Mouse (Mus musculus): Measurements from ENCODE around the gene Capn9. TPM values are rescaled to one million over a fixed set of nuclear protein-coding genes. Genes with fewer than 3 reads are reported as not detected.

Capn9 gene
- 1.6 and 1.7 TPM in 2 replicates for polyA plus RNA-seq (2015; fragmentation: Nextera tagmentation; extraction: Ambion mirVana)

DNA sequence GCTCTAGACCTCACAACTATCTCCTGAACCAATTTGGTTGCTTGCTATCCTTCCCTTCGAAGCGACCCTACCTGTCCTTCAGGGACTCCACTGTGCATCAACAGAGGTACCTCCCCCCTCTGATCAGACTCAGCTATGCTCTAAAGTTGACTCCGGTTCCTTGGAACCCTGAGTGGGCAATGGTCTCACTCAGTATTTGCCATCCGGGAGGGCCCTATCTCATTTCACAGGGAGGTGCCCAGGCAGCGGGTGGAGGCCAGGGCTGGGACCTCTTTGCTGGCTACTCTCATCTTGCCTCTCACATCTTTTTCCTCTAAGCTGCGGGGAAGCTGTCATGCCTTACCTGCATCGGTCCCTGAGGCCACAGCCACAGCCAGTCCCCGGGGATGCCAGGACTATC, at the start of gene Capn9:
Capn9 (plus strand) TSS at position 301 of the 400 bp plus-strand sequence.
- Histone ChIP-seq H3K27me3 (replicated peaks) (no peaks in the 10 kb centered on the region), H3K27ac (0 out of 2 replicates have a peak within 1 kb of the TSS, but pooled peaks have one; percentile 27), H3K4me2 (replicated peaks) (no peak within 1 kb of the TSS), H3K36me3 (no peaks in the 10 kb centered on the region), H3K4me1 (replicated peaks) (peaks cover 13% of the 10 kb centered on the region; the same call in 1 of the 2 replicates), H3K9me3 (no peaks in the 10 kb centered on the region), H3K9ac (no peak within 1 kb of the TSS), H3K4me3 (replicated peaks) (no peak within 1 kb of the TSS)
- no peak for ATAC-seq
- 84% methylated on average over 8 of the region's 8 CpGs for WGBS

DNA sequence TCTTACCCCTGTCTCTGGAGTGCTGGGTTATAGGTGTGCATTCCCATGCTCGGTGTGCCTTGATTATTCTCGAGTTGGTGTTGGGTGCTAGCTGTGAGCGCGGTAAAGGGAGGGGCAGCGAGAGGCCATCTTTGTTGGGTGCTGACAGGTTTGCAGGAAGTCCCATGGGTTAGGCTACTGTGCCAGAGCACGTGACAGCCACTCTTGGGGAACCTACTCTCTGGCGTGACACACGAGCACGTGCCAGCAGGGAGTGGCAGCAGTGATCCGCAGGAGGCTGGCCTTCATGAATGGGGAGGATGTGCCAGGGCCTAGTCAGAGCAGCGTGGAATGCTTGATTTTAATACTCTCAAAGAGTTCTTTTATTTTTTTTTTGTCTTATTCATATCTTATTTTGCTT, 49.6 kb upstream of the Capn9 start:
- Histone ChIP-seq H3K4me3 (replicated peaks) (no peak overlapping the region), H3K27ac (no peak overlapping the region), H3K9me3 (no peaks in the 10 kb centered on the region), H3K36me3 (peaks cover 34% of the 10 kb centered on the region), H3K4me2 (replicated peaks) (no peak overlapping the region), H3K27me3 (replicated peaks) (no peaks in the 10 kb centered on the region), H3K4me1 (replicated peaks) (peaks cover 9% of the 10 kb centered on the region; the same call in 1 of the 2 replicates), H3K9ac (no peak overlapping the region)
- no peak for ATAC-seq
- WGBS: 94% methylated on average over 11 of the region's 11 CpGs

DNA sequence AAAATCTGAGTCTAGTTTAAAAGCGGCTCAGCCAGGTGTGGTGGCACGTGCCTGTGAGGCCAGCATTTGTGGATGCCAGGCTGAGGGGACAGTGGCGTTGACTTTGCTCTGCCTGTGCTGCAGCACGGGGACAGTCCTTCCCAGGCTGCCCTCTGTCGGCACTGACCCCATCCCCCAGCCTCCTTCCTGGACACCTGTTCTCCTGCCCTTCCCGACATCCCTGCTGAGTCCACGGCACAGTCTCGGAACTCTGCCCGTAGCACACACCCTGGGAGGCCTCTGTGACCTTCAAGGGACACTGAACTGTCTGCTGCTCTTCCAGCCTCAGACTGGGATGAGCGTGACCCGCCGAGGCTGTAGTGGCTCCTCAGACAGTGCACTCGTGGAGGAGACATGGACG, 45.8 kb upstream of the Capn9 start:
- H3K4me3 ChIP-seq (replicated peaks): no peak overlapping the region
- H3K36me3 ChIP-seq: peaks cover 50% of the 10 kb centered on the region
- WGBS: 88% methylated on average over 14 of the region's 14 CpGs
- no peak overlapping the region for H3K9ac ChIP-seq
- H3K9me3 ChIP-seq: no peaks in the 10 kb centered on the region
- H3K4me2 ChIP-seq (replicated peaks): no peak overlapping the region
- ATAC-seq: no peak
- no peaks in the 10 kb centered on the region for H3K4me1 ChIP-seq (replicated peaks)
- H3K27ac ChIP-seq: no peak overlapping the region
- no peaks in the 10 kb centered on the region for H3K27me3 ChIP-seq (replicated peaks)

DNA sequence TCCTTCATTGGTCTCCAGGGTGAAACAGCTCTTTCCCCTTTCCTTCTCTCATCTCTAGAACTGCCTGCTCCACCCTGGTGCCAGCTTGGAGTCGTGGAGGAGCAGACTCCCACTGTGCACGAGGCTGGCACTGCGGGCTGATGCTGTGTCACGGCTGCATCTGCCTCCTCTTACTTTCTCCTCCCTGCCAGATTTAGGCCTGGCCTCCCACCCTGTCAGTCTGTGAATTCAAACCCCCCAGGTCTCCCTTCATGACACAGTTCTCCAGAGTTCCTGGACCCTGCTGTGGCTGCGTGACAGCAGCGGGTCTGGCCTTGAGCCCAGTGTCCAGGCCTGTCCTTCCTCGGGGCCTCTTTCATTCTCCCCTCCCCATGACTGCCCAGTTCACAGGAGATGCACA, 45.4 kb upstream of the Capn9 start:
- no peak for ATAC-seq
- no peak overlapping the region for H3K4me2 ChIP-seq (replicated peaks)
- H3K4me1 ChIP-seq (replicated peaks): no peaks in the 10 kb centered on the region
- H3K27ac ChIP-seq: no peak overlapping the region
- H3K36me3 ChIP-seq: peaks cover 50% of the 10 kb centered on the region
- no peaks in the 10 kb centered on the region for H3K27me3 ChIP-seq (replicated peaks)
- WGBS: 94% methylated on average over 7 of the region's 7 CpGs
- no peaks in the 10 kb centered on the region for H3K9me3 ChIP-seq
- H3K9ac ChIP-seq: no peak overlapping the region
- H3K4me3 ChIP-seq (replicated peaks): no peak overlapping the region

DNA sequence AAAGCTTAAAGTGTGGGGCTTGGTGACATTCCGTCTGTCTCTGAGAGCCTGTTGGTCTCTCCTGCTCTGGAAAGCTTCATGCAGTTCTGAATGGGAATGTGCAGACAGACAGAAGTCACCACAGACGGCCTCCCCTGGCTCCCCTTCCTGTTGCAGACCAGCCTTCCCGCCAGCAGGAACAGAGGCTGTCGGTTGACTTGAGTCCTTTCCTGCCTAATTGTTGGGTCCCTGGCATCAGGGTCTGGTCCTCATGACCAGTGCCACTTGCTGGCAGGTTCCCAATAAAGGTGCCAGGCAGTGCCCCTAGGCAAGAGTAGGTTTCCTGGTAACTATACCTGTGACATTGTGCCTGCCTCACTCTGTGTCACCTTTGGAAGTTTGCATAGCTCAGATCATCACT, 44.9 kb upstream of the Capn9 start:
- 88% methylated on average over 4 of the region's 4 CpGs for WGBS
- Histone ChIP-seq H3K9ac (no peak overlapping the region), H3K27ac (no peak overlapping the region), H3K36me3 (peaks cover 45% of the 10 kb centered on the region), H3K4me1 (replicated peaks) (no peaks in the 10 kb centered on the region), H3K4me3 (replicated peaks) (no peak overlapping the region), H3K9me3 (no peaks in the 10 kb centered on the region), H3K27me3 (replicated peaks) (no peaks in the 10 kb centered on the region), H3K4me2 (replicated peaks) (no peak overlapping the region)
- no peak for ATAC-seq

DNA sequence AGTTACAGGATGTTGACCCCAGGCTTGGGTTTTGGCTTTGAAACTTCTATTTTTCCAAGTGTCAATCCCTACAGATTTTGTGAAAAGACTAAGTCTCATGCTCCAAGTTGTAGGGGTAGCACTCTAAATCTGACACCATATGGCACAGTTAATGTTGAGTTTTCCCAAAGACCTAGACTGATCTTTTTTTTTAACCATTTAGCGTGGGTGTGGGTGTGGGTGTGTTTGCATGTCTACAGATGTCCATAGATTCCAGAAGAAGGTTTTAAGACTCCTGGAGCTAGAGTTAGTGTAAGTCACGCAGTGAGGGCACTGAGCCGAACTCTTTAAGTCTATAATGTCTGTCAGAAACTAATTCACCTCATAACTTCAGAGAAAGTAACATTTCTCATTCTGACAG, 43.3 kb upstream of the Capn9 start:
- H3K36me3 ChIP-seq: peaks cover 34% of the 10 kb centered on the region

DNA sequence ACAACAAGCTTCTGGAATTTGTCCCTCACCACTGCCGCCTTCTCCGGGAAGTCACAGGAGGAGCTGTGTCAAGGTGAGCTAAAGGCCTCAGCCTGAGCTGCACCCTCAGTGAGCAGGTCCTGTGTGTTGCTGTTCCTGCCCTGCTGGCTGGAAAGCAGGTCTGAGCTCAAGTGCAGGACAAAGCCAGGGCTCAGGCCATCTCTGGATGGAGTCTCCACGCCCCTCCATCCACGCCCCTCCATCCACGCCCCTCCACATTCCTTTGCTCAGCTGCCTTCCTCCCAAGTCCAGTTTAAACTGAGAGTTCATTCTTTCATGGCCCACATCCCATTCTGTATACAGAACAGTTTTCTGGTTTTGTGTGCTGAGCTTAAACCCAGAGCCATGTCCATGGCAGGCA, 40.5 kb upstream of the Capn9 start:
- H3K9ac ChIP-seq: no peak overlapping the region
- 84% methylated on average over 5 of the region's 5 CpGs for WGBS
- H3K4me2 ChIP-seq (replicated peaks): no peak overlapping the region
- peaks cover 36% of the 10 kb centered on the region for H3K36me3 ChIP-seq
- H3K27ac ChIP-seq: no peak overlapping the region
- no peak overlapping the region for H3K4me3 ChIP-seq (replicated peaks)
- H3K9me3 ChIP-seq: no peaks in the 10 kb centered on the region
- no peaks in the 10 kb centered on the region for H3K27me3 ChIP-seq (replicated peaks)
- no peak for ATAC-seq
- 0 out of 2 replicates have a peak, but pooled peaks cover 2% of the 10 kb centered on the region for H3K4me1 ChIP-seq (replicated peaks)

More for the DNA sequence above, 43.3 kb upstream of the Capn9 start:
- no peak overlapping the region for H3K27ac ChIP-seq
- WGBS: 93% methylated on average over 3 of the region's 3 CpGs
- H3K9ac ChIP-seq: no peak overlapping the region
- no peak for ATAC-seq
- H3K27me3 ChIP-seq (replicated peaks): no peaks in the 10 kb centered on the region
- H3K4me2 ChIP-seq (replicated peaks): no peak overlapping the region
- no peaks in the 10 kb centered on the region for H3K4me1 ChIP-seq (replicated peaks)
- H3K4me3 ChIP-seq (replicated peaks): no peak overlapping the region
- H3K9me3 ChIP-seq: no peaks in the 10 kb centered on the region

DNA sequence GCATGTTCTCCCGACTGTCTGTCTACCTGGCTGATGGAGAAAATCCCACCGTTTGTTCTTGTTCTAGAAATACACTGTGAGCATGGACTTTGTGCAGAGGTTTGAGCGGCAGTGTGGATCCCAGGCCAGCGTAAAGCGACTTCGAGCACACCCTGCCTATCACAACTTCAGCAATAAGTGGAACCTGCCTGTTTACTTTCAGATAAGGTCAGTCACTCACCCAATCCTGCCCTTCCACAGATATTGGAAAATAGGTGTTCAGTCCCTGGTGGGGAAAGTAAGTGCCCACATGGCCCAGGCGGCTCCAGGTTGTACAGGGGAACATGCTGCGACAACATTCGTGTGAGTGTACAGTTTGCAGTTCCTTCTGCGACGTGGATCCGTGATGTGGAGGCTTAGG, 35.0 kb upstream of the Capn9 start:
- Histone ChIP-seq H3K27me3 (replicated peaks) (no peaks in the 10 kb centered on the region), H3K36me3 (peaks cover 47% of the 10 kb centered on the region), H3K27ac (no peak overlapping the region), H3K4me2 (replicated peaks) (no peak overlapping the region; the same call in 1 of the 2 replicates), H3K9me3 (no peaks in the 10 kb centered on the region), H3K4me1 (replicated peaks) (0 out of 2 replicates have a peak, but pooled peaks cover 3% of the 10 kb centered on the region), H3K4me3 (replicated peaks) (no peak overlapping the region), H3K9ac (no peak overlapping the region)
- WGBS: 74% methylated on average over 12 of the region's 12 CpGs
- peak; percentile 91 for ATAC-seq

DNA sequence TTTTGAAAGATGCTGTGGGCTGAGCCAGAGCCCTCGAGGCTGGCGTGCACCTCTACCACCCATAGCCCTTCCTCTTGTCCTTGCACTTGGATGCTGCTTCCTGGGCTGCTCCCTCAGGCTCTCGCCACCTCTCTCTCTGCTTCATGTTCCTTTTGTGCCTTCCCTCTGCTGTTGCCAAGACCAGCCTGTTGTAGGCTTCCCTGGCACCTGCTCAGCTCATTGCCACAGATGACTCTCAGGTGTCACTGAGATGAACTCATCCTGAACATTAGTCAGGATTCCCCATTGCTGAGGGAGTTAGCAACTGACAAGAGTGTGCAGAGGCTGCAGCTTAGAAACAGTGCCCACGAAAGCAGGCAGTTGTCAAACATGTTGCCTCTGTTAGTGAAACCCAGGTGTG, 33.9 kb upstream of the Capn9 start:
- H3K4me1 ChIP-seq (replicated peaks): 0 out of 2 replicates have a peak, but pooled peaks cover 3% of the 10 kb centered on the region
- H3K9me3 ChIP-seq: no peaks in the 10 kb centered on the region
- H3K9ac ChIP-seq: no peak overlapping the region
- peaks cover 50% of the 10 kb centered on the region for H3K36me3 ChIP-seq
- no peak overlapping the region for H3K4me2 ChIP-seq (replicated peaks)
- 93% methylated on average over 4 of the region's 4 CpGs for WGBS
- no peak for ATAC-seq
- H3K27ac ChIP-seq: no peak overlapping the region
- H3K27me3 ChIP-seq (replicated peaks): no peaks in the 10 kb centered on the region
- no peak overlapping the region for H3K4me3 ChIP-seq (replicated peaks)

DNA sequence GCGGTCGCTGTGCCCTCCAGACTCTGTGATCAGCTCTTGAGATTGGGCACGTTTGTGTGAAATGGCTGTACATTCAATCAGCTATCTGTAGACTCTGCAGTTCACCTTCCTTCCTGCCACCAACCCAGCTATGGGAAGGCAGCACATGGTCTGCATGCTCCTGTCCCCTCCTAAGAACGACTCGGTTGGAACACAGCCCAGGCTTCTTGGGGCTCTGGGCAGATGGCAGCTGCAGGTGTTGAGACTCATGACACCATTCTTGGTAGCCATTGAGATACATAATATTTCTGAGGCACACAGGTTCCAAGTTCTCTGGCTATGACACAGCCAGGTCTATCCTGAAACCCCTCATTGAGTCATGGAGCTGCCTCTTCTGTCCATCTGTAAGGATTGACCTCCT, 32.6 kb upstream of the Capn9 start:
- no peak overlapping the region for H3K27ac ChIP-seq
- peaks cover 50% of the 10 kb centered on the region for H3K36me3 ChIP-seq
- WGBS: 97% methylated on average over 5 of the region's 5 CpGs
- no peaks in the 10 kb centered on the region for H3K27me3 ChIP-seq (replicated peaks)
- H3K4me2 ChIP-seq (replicated peaks): no peak overlapping the region
- no peak overlapping the region for H3K9ac ChIP-seq
- ATAC-seq: no peak
- no peaks in the 10 kb centered on the region for H3K9me3 ChIP-seq
- H3K4me1 ChIP-seq (replicated peaks): 0 out of 2 replicates have a peak, but pooled peaks cover 3% of the 10 kb centered on the region
- no peak overlapping the region for H3K4me3 ChIP-seq (replicated peaks)

DNA sequence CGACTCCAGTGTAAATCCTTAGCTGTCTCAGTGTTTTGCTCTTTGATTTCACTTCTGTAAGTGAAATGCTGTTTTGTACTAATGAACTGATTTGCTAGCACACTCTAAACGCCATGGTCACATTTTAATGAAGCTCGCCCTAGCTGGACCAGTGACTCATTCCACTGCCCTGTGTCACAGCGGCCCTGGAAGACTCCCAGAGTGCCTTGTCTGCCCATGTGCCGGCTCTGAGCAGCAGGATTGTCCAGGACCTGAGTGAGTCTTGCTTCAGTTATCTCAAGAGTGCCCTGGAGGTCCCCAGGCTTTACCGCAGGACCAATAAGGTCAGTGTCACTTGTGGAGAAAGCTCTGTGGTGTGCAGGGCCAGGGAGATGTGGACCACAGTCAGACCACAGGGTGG, 29.5 kb upstream of the Capn9 start:
- ATAC-seq: no peak
- Histone ChIP-seq H3K4me2 (replicated peaks) (no peak overlapping the region), H3K9ac (no peak overlapping the region), H3K27ac (no peak overlapping the region), H3K4me1 (replicated peaks) (no peaks in the 10 kb centered on the region), H3K27me3 (replicated peaks) (no peaks in the 10 kb centered on the region), H3K4me3 (replicated peaks) (no peak overlapping the region), H3K9me3 (no peaks in the 10 kb centered on the region), H3K36me3 (peaks cover 51% of the 10 kb centered on the region)
- WGBS: 94% methylated on average over 6 of the region's 6 CpGs

DNA sequence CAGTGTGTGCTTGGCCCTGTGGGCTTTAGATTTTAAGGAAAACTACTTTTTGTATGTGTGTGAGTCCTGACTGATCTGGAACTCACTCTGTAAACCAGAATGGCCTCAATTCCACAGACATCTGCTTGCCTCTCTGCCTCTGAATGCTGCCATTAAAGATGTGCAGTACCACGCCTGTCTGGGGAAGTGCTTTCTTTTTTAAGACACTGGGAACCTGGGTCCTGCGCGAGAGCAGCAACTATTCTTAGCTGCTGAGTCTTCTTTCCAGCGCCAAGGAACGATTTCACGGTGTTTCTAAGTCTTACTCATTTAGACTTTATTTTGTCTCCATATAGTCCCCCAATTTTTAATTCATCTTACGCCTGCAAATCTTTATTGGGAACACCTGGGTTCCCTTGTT, 29.1 kb upstream of the Capn9 start:
- Histone ChIP-seq H3K4me2 (replicated peaks) (no peak overlapping the region), H3K27me3 (replicated peaks) (no peaks in the 10 kb centered on the region), H3K9ac (no peak overlapping the region), H3K4me1 (replicated peaks) (no peaks in the 10 kb centered on the region), H3K9me3 (no peaks in the 10 kb centered on the region), H3K36me3 (peaks cover 54% of the 10 kb centered on the region), H3K27ac (no peak overlapping the region), H3K4me3 (replicated peaks) (no peak overlapping the region)
- 91% methylated on average over 7 of the region's 7 CpGs for WGBS
- no peak for ATAC-seq

DNA sequence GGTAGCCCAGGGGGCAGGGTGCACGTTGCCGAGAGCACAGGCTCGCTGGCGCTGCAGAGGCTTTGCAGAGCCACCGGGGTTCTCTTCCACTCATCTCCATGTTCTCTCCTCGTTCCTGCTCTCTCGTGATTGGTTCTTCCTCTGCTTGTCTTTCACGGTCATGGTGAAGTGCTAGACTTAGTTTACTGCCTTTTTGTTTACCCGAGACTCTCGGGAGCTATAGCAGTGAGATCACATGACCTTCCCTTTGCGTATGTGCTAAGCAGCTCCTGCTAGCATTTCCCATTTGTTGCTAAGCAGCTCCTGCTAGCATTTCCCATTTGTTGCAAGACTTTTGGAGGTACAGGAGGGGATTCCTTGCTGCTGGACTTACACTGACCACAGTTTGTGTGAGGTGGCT, 28.6 kb upstream of the Capn9 start:
- H3K4me1 ChIP-seq (replicated peaks): no peaks in the 10 kb centered on the region
- H3K4me2 ChIP-seq (replicated peaks): no peak overlapping the region
- no peak overlapping the region for H3K9ac ChIP-seq
- no peaks in the 10 kb centered on the region for H3K9me3 ChIP-seq
- WGBS: 47% methylated on average over 11 of the region's 11 CpGs
- H3K27ac ChIP-seq: no peak overlapping the region
- H3K27me3 ChIP-seq (replicated peaks): no peaks in the 10 kb centered on the region
- no peak overlapping the region for H3K4me3 ChIP-seq (replicated peaks)
- H3K36me3 ChIP-seq: peaks cover 59% of the 10 kb centered on the region
- ATAC-seq: 0 out of 2 replicates have a peak, but pooled peaks have one; percentile 25
